Mouse (Mus musculus): ENCODE data around the gene Mkrn1. TPM values are rescaled to one million over a fixed set of nuclear protein-coding genes. Genes with fewer than 3 reads are reported as not detected.
"Not testable (repeated sequence)": the region's sequence is repeated elsewhere in the genome, so short reads cannot be mapped to it uniquely, and the experiment has no call there.

The Mkrn1 gene
- polyA plus RNA-seq, 1 experiment from 2014 or later = 35.5 TPM

GRCm38 (mm10) chr6:39423686-39424085 is 3.4 kb upstream of the Mkrn1 start:
- Histone ChIP-seq H3K27ac (no peak overlapping the region), H3K4me3 (no peak overlapping the region), H3K36me3 (no peaks in the 10 kb centered on the region), H3K27me3 (ENCODE audit: low read depth, poor library complexity, severe bottlenecking) (peaks cover 17% of the 10 kb centered on the region), H3K9me3 (replicated peaks) (no peaks in the 10 kb centered on the region), H3K4me1 (peaks cover 8% of the 10 kb centered on the region; the same call in 1 of the 2 replicates)
- WGBS = 92% methylated on average over 7 of the region's 7 CpGs
- no peak for DNase-seq (ENCODE audit: low spot score)

GRCm38 (mm10) chr6:39423130-39423551 is 2.9 kb upstream of the Mkrn1 start:
- Histone ChIP-seq H3K36me3 (no peaks in the 10 kb centered on the region), H3K27me3 (ENCODE audit: low read depth, poor library complexity, severe bottlenecking) (peaks cover 22% of the 10 kb centered on the region)
- WGBS = 65% methylated on average over 6 of the region's 6 CpGs

GRCm38 (mm10) chr6:39420867-39421266 is 605 bp upstream of the Mkrn1 start:
- Histone ChIP-seq H3K4me3 (peak overlapping the region; percentile 86; the same call in 1 of the 2 replicates), H3K27ac (no peak overlapping the region), H3K36me3 (no peaks in the 10 kb centered on the region), H3K4me1 (peaks cover 8% of the 10 kb centered on the region; the same call in 1 of the 2 replicates), H3K9me3 (replicated peaks) (no peaks in the 10 kb centered on the region), H3K27me3 (ENCODE audit: low read depth, poor library complexity, severe bottlenecking) (peaks cover 35% of the 10 kb centered on the region)
- DNase-seq (ENCODE audit: low spot score) = no peak
- WGBS = 49% methylated on average over 4 of the region's 4 CpGs

More at GRCm38 (mm10) chr6:39423130-39423551, 2.9 kb upstream of the Mkrn1 start:
- H3K4me3 ChIP-seq = no peak overlapping the region
- no peak overlapping the region for H3K27ac ChIP-seq
- H3K9me3 ChIP-seq (replicated peaks) = no peaks in the 10 kb centered on the region
- no peak for DNase-seq (ENCODE audit: low spot score)
- H3K4me1 ChIP-seq = peaks cover 8% of the 10 kb centered on the region; the same call in 1 of the 2 replicates

- Histone ChIP-seq H3K27ac (peak overlapping the region; percentile 86), H3K4me1 (peaks cover 8% of the 10 kb centered on the region; the same call in 1 of the 2 replicates), H3K27me3 (ENCODE audit: low read depth, poor library complexity, severe bottlenecking) (peaks cover 35% of the 10 kb centered on the region), H3K4me3 (peak overlapping the region; percentile 86), H3K9me3 (replicated peaks) (no peaks in the 10 kb centered on the region), H3K36me3 (no peaks in the 10 kb centered on the region)
- under 1% methylated on average over 43 of the region's 43 CpGs for WGBS
- no peak for DNase-seq (ENCODE audit: low spot score)
These were observed 844 bp downstream of the Mkrn1 start for GRCm38 (mm10) chr6:39419386-39419850.

- peaks cover 30% of the 10 kb centered on the region for H3K27me3 ChIP-seq (ENCODE audit: low read depth, poor library complexity, severe bottlenecking)
- H3K4me1 ChIP-seq; H3K27ac ChIP-seq; H3K4me3 ChIP-seq; DNase-seq (ENCODE audit: low spot score); H3K36me3 ChIP-seq; H3K9me3 ChIP-seq (replicated peaks): not testable (repeated sequence)
These were observed 3.6 kb downstream of the Mkrn1 start for GRCm38 (mm10) chr6:39416654-39417053.

GRCm38 (mm10) chr6:39415762-39416161 is 4.5 kb downstream of the Mkrn1 start:
- WGBS = 46% methylated on average over 3 of the region's 5 CpGs
- Histone ChIP-seq H3K4me1 (peaks cover 8% of the 10 kb centered on the region; the same call in 1 of the 2 replicates), H3K9me3 (replicated peaks) (no peaks in the 10 kb centered on the region), H3K27ac (no peak overlapping the region), H3K4me3 (no peak overlapping the region), H3K36me3 (no peaks in the 10 kb centered on the region), H3K27me3 (ENCODE audit: low read depth, poor library complexity, severe bottlenecking) (peaks cover 24% of the 10 kb centered on the region)
- peak; percentile 66 for DNase-seq (ENCODE audit: low spot score)

GRCm38 (mm10) chr6:39414106-39414505 is 6.2 kb downstream of the Mkrn1 start:
- no peak overlapping the region for H3K4me3 ChIP-seq

GRCm38 (mm10) chr6:39406480-39406879 is 13.8 kb downstream of the Mkrn1 start:
- Histone ChIP-seq H3K36me3 (peaks cover 18% of the 10 kb centered on the region), H3K27me3 (ENCODE audit: low read depth, poor library complexity, severe bottlenecking) (no peaks in the 10 kb centered on the region), H3K27ac (no peak overlapping the region), H3K4me1 (no peaks in the 10 kb centered on the region), H3K9me3 (replicated peaks) (no peaks in the 10 kb centered on the region), H3K4me3 (no peak overlapping the region)
- no peak for DNase-seq (ENCODE audit: low spot score)
- WGBS = 96% methylated on average over 5 of the region's 5 CpGs

More at GRCm38 (mm10) chr6:39414106-39414505, 6.2 kb downstream of the Mkrn1 start:
- Histone ChIP-seq H3K36me3 (no peaks in the 10 kb centered on the region), H3K9me3 (replicated peaks) (no peaks in the 10 kb centered on the region), H3K27me3 (ENCODE audit: low read depth, poor library complexity, severe bottlenecking) (peaks cover 23% of the 10 kb centered on the region), H3K27ac (no peak overlapping the region), H3K4me1 (peaks cover 1% of the 10 kb centered on the region; the same call in 1 of the 2 replicates)
- WGBS = 85% methylated on average over 1 of the region's 1 CpGs
- DNase-seq (ENCODE audit: low spot score) = no peak

- Histone ChIP-seq H3K27me3 (ENCODE audit: low read depth, poor library complexity, severe bottlenecking) (no peaks in the 10 kb centered on the region), H3K4me1 (no peaks in the 10 kb centered on the region), H3K27ac (no peak overlapping the region), H3K9me3 (replicated peaks) (no peaks in the 10 kb centered on the region), H3K36me3 (peaks cover 39% of the 10 kb centered on the region), H3K4me3 (no peak overlapping the region)
- WGBS = 74% methylated on average over 2 of the region's 2 CpGs
- no peak for DNase-seq (ENCODE audit: low spot score)
These were observed 17.1 kb downstream of the Mkrn1 start for GRCm38 (mm10) chr6:39403136-39403535.

- DNase-seq (ENCODE audit: low spot score) = peak; percentile 61
- Histone ChIP-seq H3K4me1 (no peaks in the 10 kb centered on the region), H3K4me3 (no peak overlapping the region), H3K36me3 (peaks cover 35% of the 10 kb centered on the region), H3K27me3 (ENCODE audit: low read depth, poor library complexity, severe bottlenecking) (no peaks in the 10 kb centered on the region), H3K9me3 (replicated peaks) (no peaks in the 10 kb centered on the region), H3K27ac (no peak overlapping the region)
- 80% methylated on average over 7 of the region's 7 CpGs for WGBS
These were observed 19.9 kb downstream of the Mkrn1 start for GRCm38 (mm10) chr6:39400343-39400742.

- peaks cover 21% of the 10 kb centered on the region; the same call in 1 of the 2 replicates for H3K36me3 ChIP-seq
- DNase-seq (ENCODE audit: low spot score) = no peak
- no peaks in the 10 kb centered on the region for H3K27me3 ChIP-seq (ENCODE audit: low read depth, poor library complexity, severe bottlenecking)
- H3K27ac ChIP-seq = no peak overlapping the region
- no peaks in the 10 kb centered on the region for H3K9me3 ChIP-seq (replicated peaks)
- no peak overlapping the region for H3K4me3 ChIP-seq
- H3K4me1 ChIP-seq = no peaks in the 10 kb centered on the region
- WGBS = 91% methylated on average over 9 of the region's 9 CpGs
These were observed 21.9 kb downstream of the Mkrn1 start for GRCm38 (mm10) chr6:39398342-39398741.

GRCm38 (mm10) chr6:39397046-39397445 is 23.2 kb downstream of the Mkrn1 start:
- Histone ChIP-seq H3K9me3 (replicated peaks) (no peaks in the 10 kb centered on the region), H3K27me3 (ENCODE audit: low read depth, poor library complexity, severe bottlenecking) (no peaks in the 10 kb centered on the region), H3K36me3 (peaks cover 21% of the 10 kb centered on the region; the same call in 1 of the 2 replicates), H3K4me1 (no peaks in the 10 kb centered on the region), H3K27ac (no peak overlapping the region), H3K4me3 (no peak overlapping the region)
- no peak for DNase-seq (ENCODE audit: low spot score)
- WGBS = 95% methylated on average over 6 of the region's 6 CpGs

- no peak for DNase-seq (ENCODE audit: low spot score)
- no peaks in the 10 kb centered on the region for H3K4me1 ChIP-seq
- H3K27ac ChIP-seq = no peak overlapping the region
- peaks cover 18% of the 10 kb centered on the region; the same call in 1 of the 2 replicates for H3K36me3 ChIP-seq
- WGBS = 83% methylated on average over 4 of the region's 4 CpGs
- H3K4me3 ChIP-seq = no peak overlapping the region
- no peaks in the 10 kb centered on the region for H3K27me3 ChIP-seq (ENCODE audit: low read depth, poor library complexity, severe bottlenecking)
- H3K9me3 ChIP-seq (replicated peaks) = no peaks in the 10 kb centered on the region
These were observed 24.3 kb downstream of the Mkrn1 start for GRCm38 (mm10) chr6:39395916-39396315.

GRCm38 (mm10) chr6:39395471-39395870 is 24.8 kb downstream of the Mkrn1 start:
- no peaks in the 10 kb centered on the region for H3K4me1 ChIP-seq
- H3K27me3 ChIP-seq (ENCODE audit: low read depth, poor library complexity, severe bottlenecking) = no peaks in the 10 kb centered on the region

More at GRCm38 (mm10) chr6:39395471-39395870, 24.8 kb downstream of the Mkrn1 start:
- H3K9me3 ChIP-seq (replicated peaks) = no peaks in the 10 kb centered on the region
- H3K4me3 ChIP-seq = no peak overlapping the region
- WGBS = 92% methylated on average over 4 of the region's 4 CpGs
- H3K27ac ChIP-seq = no peak overlapping the region
- no peak for DNase-seq (ENCODE audit: low spot score)
- peaks cover 18% of the 10 kb centered on the region; the same call in 1 of the 2 replicates for H3K36me3 ChIP-seq

Data from limb, embryonic 10.5 days (tissue).